Mouse (Mus musculus) C2C12 (cell line): ENCODE data around the gene Mfsd6.

ENCODE experiments used
- CEBPB ChIP-seq: IDR thresholded peaks from one replicate; pipeline ENCODE4 v1.6.1; 2011; ENCODE audit warnings: low read depth, mild to moderate bottlenecking, control low read depth, moderate library complexity
- CTCF ChIP-seq: IDR thresholded peaks from one replicate; pipeline ENCODE4 v1.5.1; 2011; ENCODE audit not compliant: control insufficient read depth, insufficient read depth, insufficient read length
- FOSL1 ChIP-seq: IDR thresholded peaks from one replicate; pipeline ENCODE4 v1.8.0; 2011; ENCODE audit warnings: mild to moderate bottlenecking, low read length; ENCODE audit not compliant: poor library complexity, insufficient read depth, severe bottlenecking
- MAX ChIP-seq: IDR thresholded peaks from one replicate; pipeline ENCODE4 v1.6.1; 2011; ENCODE audit warnings: mild to moderate bottlenecking, control low read depth
- MYOD1 ChIP-seq: IDR thresholded peaks from one replicate; pipeline ENCODE4 v1.6.1; 2011; ENCODE audit warnings: low read depth; ENCODE audit not compliant: control insufficient read depth, insufficient read length
- MYOG ChIP-seq: IDR thresholded peaks from one replicate; pipeline ENCODE4 v1.6.1; 2011; ENCODE audit not compliant: control insufficient read depth, insufficient read length; ENCODE audit errors: extremely low read depth
- USF1 ChIP-seq: IDR thresholded peaks from one replicate; pipeline ENCODE4 v1.6.1; 2011; ENCODE audit warnings: low read depth, mild to moderate bottlenecking, control low read depth, moderate library complexity

DNA sequence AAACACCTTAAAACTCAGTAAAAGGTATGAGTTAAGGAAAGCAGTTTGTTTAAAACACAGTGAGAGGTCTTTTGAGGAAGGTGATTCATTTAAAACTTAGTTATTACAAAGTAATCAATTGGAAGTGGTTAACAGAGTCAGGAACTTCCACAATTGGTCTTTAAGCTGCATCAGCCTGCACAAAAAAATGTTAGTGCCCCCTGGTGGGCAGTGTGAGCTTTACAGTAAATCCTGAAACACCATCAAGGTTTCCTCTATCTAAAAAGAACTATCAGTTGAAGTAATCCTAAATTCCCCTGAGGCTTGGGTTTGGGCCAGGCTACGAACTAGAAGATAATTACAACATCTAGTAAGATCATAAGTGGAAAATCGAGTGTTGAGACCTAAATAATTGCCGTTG is 21.0 kb upstream of the Mfsd6 start:
- TF ChIP-seq MYOG, result no peak
- TF ChIP-seq CTCF, result no peak
- no peak for TF ChIP-seq CEBPB
- no peak for TF ChIP-seq USF1
- TF ChIP-seq MYOD1, result no peak
- no peak for TF ChIP-seq MAX
- no peak for TF ChIP-seq FOSL1
